Mouse (Mus musculus) frontal cortex, adult (tissue): ENCODE data around the gene Srp68.

ENCODE experiments used
- ATAC-seq: cut with Nextera tagmentation; 2 replicates; pipeline ENCODE4 v1.9.2; 2017; ENCODE audit warnings: mild to moderate bottlenecking, moderate library complexity, mixed read lengths; ENCODE audit not compliant: low TSS enrichment

The Srp68 gene

GRCm38 (mm10) chr11:116247502-116248222, 26.4 kb downstream of the Srp68 start:
- no peak for ATAC-seq

GRCm38 (mm10) chr11:116245616-116246015, 28.4 kb downstream of the Srp68 start:
- no peak for ATAC-seq

- no peak for ATAC-seq
Measured at GRCm38 (mm10) chr11:116244580-116244979, 29.4 kb downstream of the Srp68 start.

GRCm38 (mm10) chr11:116241744-116242235, 32.2 kb downstream of the Srp68 start:
- no peak for ATAC-seq

- ATAC-seq: no peak
Measured at GRCm38 (mm10) chr11:116239797-116240196, 34.2 kb downstream of the Srp68 start.

GRCm38 (mm10) chr11:116237742-116238395, 36.1 kb downstream of the Srp68 start, which contains the start of gene Evpl:
TSS of gene Evpl (minus strand) at chr11:116238077.
- ATAC-seq: no peak

GRCm38 (mm10) chr11:116234901-116235300, 39.1 kb downstream of the Srp68 start:
- no peak for ATAC-seq

- 0 out of 2 replicates have a peak, but pooled peaks have one; percentile 27 for ATAC-seq
Measured at GRCm38 (mm10) chr11:116232427-116232826, 41.6 kb downstream of the Srp68 start.

GRCm38 (mm10) chr11:116228699-116229098, 45.3 kb downstream of the Srp68 start:
- ATAC-seq: no peak

GRCm38 (mm10) chr11:116226414-116226813, 47.6 kb downstream of the Srp68 start:
- no peak for ATAC-seq

- ATAC-seq: peak; percentile 20; the same call in 1 of the 2 replicates
Measured at GRCm38 (mm10) chr11:116222740-116223059, 51.3 kb downstream of the Srp68 start.

- ATAC-seq: no peak; the same call in 1 of the 2 replicates
Measured at GRCm38 (mm10) chr11:116221931-116222739, 51.9 kb downstream of the Srp68 start.

- ATAC-seq: no peak
Measured at GRCm38 (mm10) chr11:116219885-116220284, 54.1 kb downstream of the Srp68 start.

GRCm38 (mm10) chr11:116218737-116219400, 55.1 kb downstream of the Srp68 start:
- ATAC-seq: peak; percentile 69

- ATAC-seq: no peak
Measured at GRCm38 (mm10) chr11:116218263-116218662, 55.8 kb downstream of the Srp68 start.

- ATAC-seq: no peak
Measured at GRCm38 (mm10) chr11:116216549-116216948, 57.5 kb downstream of the Srp68 start.

GRCm38 (mm10) chr11:116215991-116216390, 58.0 kb downstream of the Srp68 start:
- no peak for ATAC-seq

GRCm38 (mm10) chr11:116215181-116215580, 58.8 kb downstream of the Srp68 start:
- no peak for ATAC-seq

GRCm38 (mm10) chr11:116213877-116214510, 60.0 kb downstream of the Srp68 start:
- ATAC-seq: no peak

- ATAC-seq: no peak
Measured at GRCm38 (mm10) chr11:116212847-116213246, 61.2 kb downstream of the Srp68 start.

- ATAC-seq: no peak
Measured at GRCm38 (mm10) chr11:116210696-116211095, 63.3 kb downstream of the Srp68 start.
